Mouse (Mus musculus) ES-Bruce4 (cell line): ENCODE measurements around the gene Gm10490.

Experiments used
- CTCF ChIP-seq: IDR thresholded peaks from one replicate; pipeline ENCODE4 v1.8.1; 2011; ENCODE audit warnings: low read depth, low read length
- EP300 ChIP-seq: IDR thresholded peaks from 2 replicates; pipeline ENCODE4 v1.6.1; 2011; ENCODE audit warnings: low read depth, low read length; ENCODE audit not compliant: insufficient read depth
- POLR2A ChIP-seq: IDR thresholded peaks from one replicate; pipeline ENCODE4 v1.8.1; 2011; ENCODE audit warnings: low read length; ENCODE audit not compliant: insufficient read depth

GRCm38 (mm10) chrX:7869826-7870225 lies 39.5 kb upstream of the Gm10490 start:
- TF ChIP-seq CTCF (no peak), EP300 (no peak), POLR2A (no peak)
